Mouse (Mus musculus): Measurements from ENCODE around the gene Slc2a8. TPM values are rescaled to one million over a fixed set of nuclear protein-coding genes. Genes with fewer than 3 reads are reported as not detected.

Slc2a8 gene
- polyA plus RNA-seq, 1 experiment from 2014 or later: 23.9 TPM

- Histone ChIP-seq H3K4me1 (replicated peaks; ENCODE audit: control insufficient read depth, insufficient read depth, low read length) (0 out of 2 replicates have a peak, but pooled peaks cover 3% of the 10 kb centered on the region), H3K9ac (replicated peaks; ENCODE audit: low read depth, low read length) (no peak overlapping the region), H3K27ac (ENCODE audit: low read length) (no peak overlapping the region), H3K36me3 (ENCODE audit: control insufficient read depth, insufficient read depth) (no peaks in the 10 kb centered on the region), H3K9me3 (ENCODE audit: control insufficient read depth, low read length) (no peaks in the 10 kb centered on the region), H3K4me2 (ENCODE audit: low read length) (no peak overlapping the region), H3K4me3 (replicated peaks; ENCODE audit: low read length) (no peak overlapping the region), H3K27me3 (replicated peaks; ENCODE audit: control insufficient read depth, insufficient read depth, low read length) (no peaks in the 10 kb centered on the region)
- WGBS: 94% methylated on average over 2 of the region's 2 CpGs
- no peak for ATAC-seq
Observed at GRCm38 (mm10) chr2:32999752-33000151, 17.9 kb upstream of the Slc2a8 start.

GRCm38 (mm10) chr2:32997792-32998191 is 15.9 kb upstream of the Slc2a8 start:
- Histone ChIP-seq H3K9ac (replicated peaks; ENCODE audit: low read depth, low read length) (no peak overlapping the region), H3K4me1 (replicated peaks; ENCODE audit: control insufficient read depth, insufficient read depth, low read length) (0 out of 2 replicates have a peak, but pooled peaks cover 3% of the 10 kb centered on the region), H3K27ac (ENCODE audit: low read length) (no peak overlapping the region), H3K36me3 (ENCODE audit: control insufficient read depth, insufficient read depth) (no peaks in the 10 kb centered on the region), H3K9me3 (ENCODE audit: control insufficient read depth, low read length) (no peaks in the 10 kb centered on the region), H3K4me2 (ENCODE audit: low read length) (no peak overlapping the region), H3K27me3 (replicated peaks; ENCODE audit: control insufficient read depth, insufficient read depth, low read length) (no peaks in the 10 kb centered on the region), H3K4me3 (replicated peaks; ENCODE audit: low read length) (no peak overlapping the region)
- WGBS: 85% methylated on average over 4 of the region's 4 CpGs
- no peak for ATAC-seq

GRCm38 (mm10) chr2:32997081-32997480 is 15.2 kb upstream of the Slc2a8 start:
- H3K27ac ChIP-seq (ENCODE audit: low read length): no peak overlapping the region
- no peak overlapping the region for H3K4me2 ChIP-seq (ENCODE audit: low read length)
- ATAC-seq: no peak
- H3K9me3 ChIP-seq (ENCODE audit: control insufficient read depth, low read length): no peaks in the 10 kb centered on the region
- H3K9ac ChIP-seq (replicated peaks; ENCODE audit: low read depth, low read length): no peak overlapping the region
- 0 out of 2 replicates have a peak, but pooled peaks cover 3% of the 10 kb centered on the region for H3K4me1 ChIP-seq (replicated peaks; ENCODE audit: control insufficient read depth, insufficient read depth, low read length)
- H3K36me3 ChIP-seq (ENCODE audit: control insufficient read depth, insufficient read depth): no peaks in the 10 kb centered on the region
- WGBS: 49% methylated on average over 6 of the region's 6 CpGs
- no peak overlapping the region for H3K4me3 ChIP-seq (replicated peaks; ENCODE audit: low read length)
- no peaks in the 10 kb centered on the region for H3K27me3 ChIP-seq (replicated peaks; ENCODE audit: control insufficient read depth, insufficient read depth, low read length)

GRCm38 (mm10) chr2:32992130-32992529 is 10.2 kb upstream of the Slc2a8 start:
- H3K4me3 ChIP-seq (replicated peaks; ENCODE audit: low read length): no peak overlapping the region
- no peak overlapping the region for H3K27ac ChIP-seq (ENCODE audit: low read length)
- no peaks in the 10 kb centered on the region for H3K36me3 ChIP-seq (ENCODE audit: control insufficient read depth, insufficient read depth)
- WGBS: 76% methylated on average over 6 of the region's 6 CpGs
- no peaks in the 10 kb centered on the region for H3K4me1 ChIP-seq (replicated peaks; ENCODE audit: control insufficient read depth, insufficient read depth, low read length)
- H3K9ac ChIP-seq (replicated peaks; ENCODE audit: low read depth, low read length): no peak overlapping the region
- H3K4me2 ChIP-seq (ENCODE audit: low read length): no peak overlapping the region
- no peaks in the 10 kb centered on the region for H3K9me3 ChIP-seq (ENCODE audit: control insufficient read depth, low read length)
- H3K27me3 ChIP-seq (replicated peaks; ENCODE audit: control insufficient read depth, insufficient read depth, low read length): no peaks in the 10 kb centered on the region
- ATAC-seq: no peak

- Histone ChIP-seq H3K9ac (replicated peaks; ENCODE audit: low read depth, low read length) (no peak overlapping the region), H3K4me2 (ENCODE audit: low read length) (no peak overlapping the region), H3K4me1 (replicated peaks; ENCODE audit: control insufficient read depth, insufficient read depth, low read length) (no peaks in the 10 kb centered on the region), H3K27ac (ENCODE audit: low read length) (no peak overlapping the region), H3K36me3 (ENCODE audit: control insufficient read depth, insufficient read depth) (no peaks in the 10 kb centered on the region), H3K4me3 (replicated peaks; ENCODE audit: low read length) (no peak overlapping the region), H3K9me3 (ENCODE audit: control insufficient read depth, low read length) (no peaks in the 10 kb centered on the region), H3K27me3 (replicated peaks; ENCODE audit: control insufficient read depth, insufficient read depth, low read length) (no peaks in the 10 kb centered on the region)
- no peak for ATAC-seq
- WGBS: 67% methylated on average over 13 of the region's 13 CpGs
Observed at GRCm38 (mm10) chr2:32990167-32990832, 8.4 kb upstream of the Slc2a8 start.

- Histone ChIP-seq H3K4me2 (ENCODE audit: low read length) (no peak overlapping the region), H3K27me3 (replicated peaks; ENCODE audit: control insufficient read depth, insufficient read depth, low read length) (no peaks in the 10 kb centered on the region), H3K4me3 (replicated peaks; ENCODE audit: low read length) (no peak overlapping the region), H3K9ac (replicated peaks; ENCODE audit: low read depth, low read length) (no peak overlapping the region), H3K27ac (ENCODE audit: low read length) (no peak overlapping the region), H3K9me3 (ENCODE audit: control insufficient read depth, low read length) (no peaks in the 10 kb centered on the region), H3K36me3 (ENCODE audit: control insufficient read depth, insufficient read depth) (no peaks in the 10 kb centered on the region), H3K4me1 (replicated peaks; ENCODE audit: control insufficient read depth, insufficient read depth, low read length) (no peaks in the 10 kb centered on the region)
- 69% methylated on average over 3 of the region's 3 CpGs for WGBS
- ATAC-seq: no peak
Observed at GRCm38 (mm10) chr2:32989376-32989775, 7.5 kb upstream of the Slc2a8 start.

- Histone ChIP-seq H3K4me1 (replicated peaks; ENCODE audit: control insufficient read depth, insufficient read depth, low read length) (peaks cover 6% of the 10 kb centered on the region), H3K9me3 (ENCODE audit: control insufficient read depth, low read length) (no peaks in the 10 kb centered on the region), H3K36me3 (ENCODE audit: control insufficient read depth, insufficient read depth) (no peaks in the 10 kb centered on the region), H3K27ac (ENCODE audit: low read length) (no peak overlapping the region), H3K9ac (replicated peaks; ENCODE audit: low read depth, low read length) (no peak overlapping the region), H3K4me2 (ENCODE audit: low read length) (no peak overlapping the region), H3K4me3 (replicated peaks; ENCODE audit: low read length) (no peak overlapping the region), H3K27me3 (replicated peaks; ENCODE audit: control insufficient read depth, insufficient read depth, low read length) (no peaks in the 10 kb centered on the region)
- ATAC-seq: no peak
- WGBS: 77% methylated on average over 8 of the region's 8 CpGs
Observed at GRCm38 (mm10) chr2:32985844-32986243, 4.0 kb upstream of the Slc2a8 start.

- Histone ChIP-seq H3K4me3 (replicated peaks; ENCODE audit: low read length) (no peak overlapping the region), H3K9me3 (ENCODE audit: control insufficient read depth, low read length) (no peaks in the 10 kb centered on the region), H3K4me1 (replicated peaks; ENCODE audit: control insufficient read depth, insufficient read depth, low read length) (peaks cover 14% of the 10 kb centered on the region), H3K27ac (ENCODE audit: low read length) (no peak overlapping the region), H3K4me2 (ENCODE audit: low read length) (no peak overlapping the region), H3K27me3 (replicated peaks; ENCODE audit: control insufficient read depth, insufficient read depth, low read length) (no peaks in the 10 kb centered on the region), H3K9ac (replicated peaks; ENCODE audit: low read depth, low read length) (no peak overlapping the region), H3K36me3 (ENCODE audit: control insufficient read depth, insufficient read depth) (no peaks in the 10 kb centered on the region)
- no peak for ATAC-seq
- 56% methylated on average over 6 of the region's 6 CpGs for WGBS
Observed at GRCm38 (mm10) chr2:32983617-32984016, 1.7 kb upstream of the Slc2a8 start.

GRCm38 (mm10) chr2:32982700-32983099 is 817 bp upstream of the Slc2a8 start:
- Histone ChIP-seq H3K4me1 (replicated peaks; ENCODE audit: control insufficient read depth, insufficient read depth, low read length) (peaks cover 14% of the 10 kb centered on the region), H3K27me3 (replicated peaks; ENCODE audit: control insufficient read depth, insufficient read depth, low read length) (no peaks in the 10 kb centered on the region), H3K9me3 (ENCODE audit: control insufficient read depth, low read length) (no peaks in the 10 kb centered on the region), H3K36me3 (ENCODE audit: control insufficient read depth, insufficient read depth) (no peaks in the 10 kb centered on the region), H3K27ac (ENCODE audit: low read length) (no peak overlapping the region), H3K9ac (replicated peaks; ENCODE audit: low read depth, low read length) (no peak overlapping the region), H3K4me2 (ENCODE audit: low read length) (peak overlapping the region; percentile 84), H3K4me3 (replicated peaks; ENCODE audit: low read length) (peak overlapping the region; percentile 82; the same call in 1 of the 2 replicates)
- WGBS: 2% methylated on average over 4 of the region's 4 CpGs
- no peak for ATAC-seq

GRCm38 (mm10) chr2:32981281-32981680 is 602 bp downstream of the Slc2a8 start:
- Histone ChIP-seq H3K4me1 (replicated peaks; ENCODE audit: control insufficient read depth, insufficient read depth, low read length) (peaks cover 14% of the 10 kb centered on the region), H3K27ac (ENCODE audit: low read length) (peak overlapping the region; percentile 25), H3K9ac (replicated peaks; ENCODE audit: low read depth, low read length) (peak overlapping the region; percentile 84), H3K4me3 (replicated peaks; ENCODE audit: low read length) (peak overlapping the region; percentile 82), H3K36me3 (ENCODE audit: control insufficient read depth, insufficient read depth) (no peaks in the 10 kb centered on the region), H3K27me3 (replicated peaks; ENCODE audit: control insufficient read depth, insufficient read depth, low read length) (no peaks in the 10 kb centered on the region), H3K9me3 (ENCODE audit: control insufficient read depth, low read length) (no peaks in the 10 kb centered on the region), H3K4me2 (ENCODE audit: low read length) (peak overlapping the region; percentile 84)
- ATAC-seq: peak; percentile 41
- WGBS: under 1% methylated on average over 23 of the region's 23 CpGs
